19 mouse cellular contexts compared by ENCODE assay signal in genomic region chr2:120242791-120243467, GRCm38 (mm10). TPM values are rescaled to one million over a fixed set of nuclear protein-coding genes. Genes with fewer than 3 reads are reported as not detected.
DNase-seq lines count a peak whose midpoint lies in the region; ATAC-seq and TF ChIP-seq lines count a peak whose summit lies in the region.
"Had no signal": no experiment of that assay in that cellular context is flagged by ENCODE, and none has a peak within 500 bp of the region (broad histone marks: within the 10 kb centered on the region; RNA-seq: fewer than 3 reads in every experiment).

No protein-coding gene starts in this region.

- no peak for TF ChIP-seq POLR2A in cerebellum, adult 2 months (IDR thresholded peaks at IDR 0.05; ENCODE audit: borderline replicate concordance, insufficient read depth, low read length)
- no peak for TF ChIP-seq POLR2A in olfactory bulb, adult 2 months (IDR thresholded peaks at IDR 0.05; ENCODE audit: insufficient read depth, low read depth, low read length)

- peak overlapping the region; percentile 27; the same call in 1 of the 2 replicates for H3K4me2 ChIP-seq in heart, postnatal 0 days (ENCODE audit: low read depth, low read length)
- H3K4me2 ChIP-seq in neural tube, embryonic 13.5 days, result peak overlapping the region; percentile 13; the same call in 1 of the 2 replicates
- H3K4me2 ChIP-seq: embryonic facial prominence, embryonic 15.5 days; forebrain, embryonic 15.5 days; intestine, embryonic 15.5 days; midbrain, embryonic 12.5 days had no signal

- no peaks in the 10 kb centered on the region for H3K36me3 ChIP-seq in heart, postnatal 0 days (replicated peaks; ENCODE audit: control insufficient read depth, insufficient read depth, low read length)
- H3K36me3 ChIP-seq in neural tube, embryonic 13.5 days, result no peaks in the 10 kb centered on the region
- H3K36me3 ChIP-seq: embryonic facial prominence, embryonic 15.5 days; forebrain, embryonic 15.5 days; G1E; intestine, embryonic 15.5 days; midbrain, embryonic 12.5 days had no signal

- DNase-seq in cerebellum, adult 2 months, result peak; percentile 46 to 55
- no peak for DNase-seq in cerebellum, postnatal 10 days
- DNase-seq in heart, postnatal 0 days (ENCODE audit: low spot score), result no peak
- DNase-seq in heart, adult 9 months (ENCODE audit: low spot score in 2 of 2), result no peak
- DNase-seq in neural tube, embryonic 10.5 days (ENCODE audit: extremely low spot score, low spot score), result no peak
- no peak for DNase-seq in urinary bladder, postnatal 10 days (ENCODE audit: low spot score)
- DNase-seq: adrenal gland, postnatal 36 days; kidney, postnatal 36 days had no signal

- no peaks in the 10 kb centered on the region for H3K9me3 ChIP-seq in heart, postnatal 0 days (replicated peaks; ENCODE audit: control insufficient read depth, low read length)
- no peaks in the 10 kb centered on the region for H3K9me3 ChIP-seq in neural tube, embryonic 13.5 days
- H3K9me3 ChIP-seq: embryonic facial prominence, embryonic 15.5 days; forebrain, embryonic 15.5 days; G1E; intestine, embryonic 15.5 days; midbrain, embryonic 12.5 days had no signal

- no peak overlapping the region; the same call in 1 of the 2 replicates for H3K27ac ChIP-seq in cerebellum, adult 2 months (ENCODE audit: insufficient read depth, low read length)
- H3K27ac ChIP-seq in heart, postnatal 0 days (ENCODE audit: low read depth), result no peak overlapping the region
- no peak overlapping the region for H3K27ac ChIP-seq in neural tube, embryonic 13.5 days (replicated peaks)
- H3K27ac ChIP-seq in olfactory bulb, adult 2 months (ENCODE audit: insufficient read depth, low read depth, low read length), result no peak overlapping the region
- H3K27ac ChIP-seq: embryonic facial prominence, embryonic 15.5 days; forebrain, embryonic 15.5 days; intestine, embryonic 15.5 days; midbrain, embryonic 12.5 days had no signal

- no peak for TF ChIP-seq EP300 in heart, postnatal 0 days (IDR thresholded peaks at IDR 0.05; ENCODE audit: low read depth)

- peak overlapping the region; percentile 44 for H3K4me3 ChIP-seq in cerebellum, adult 2 months (replicated peaks; ENCODE audit: insufficient read depth, low read depth, low read length)
- H3K4me3 ChIP-seq in heart, postnatal 0 days (ENCODE audit: low read depth, low read length), result no peak overlapping the region
- H3K4me3 ChIP-seq in neural tube, embryonic 13.5 days, result no peak overlapping the region
- peak overlapping the region; percentile 11; the same call in 1 of the 2 replicates for H3K4me3 ChIP-seq in olfactory bulb, adult 2 months (ENCODE audit: insufficient read depth, low read depth, low read length)
- H3K4me3 ChIP-seq: embryonic facial prominence, embryonic 15.5 days; forebrain, embryonic 15.5 days; intestine, embryonic 15.5 days; midbrain, embryonic 12.5 days had no signal

- no peak for ATAC-seq in heart, postnatal 0 days (ENCODE audit: insufficient read depth, low read depth)
- ATAC-seq in neural tube, embryonic 13.5 days (ENCODE audit: low read depth), result no peak
- ATAC-seq: forebrain, embryonic 15.5 days; intestine, embryonic 15.5 days; lung, postnatal 0 days had no signal

- whole genome bisulfite sequencing in cerebellum, adult 2 months, result 78% methylated on average over 5 of the region's 5 CpGs
- WGBS in heart, postnatal 0 days, result 77% methylated on average over 5 of the region's 5 CpGs
- WGBS in neural tube, embryonic 13.5 days, result 81% methylated on average over 5 of the region's 5 CpGs
- 82% methylated on average over 5 of the region's 5 CpGs for WGBS in olfactory bulb, adult 2 months

- no peaks in the 10 kb centered on the region for H3K27me3 ChIP-seq in cerebellum, adult 2 months (ENCODE audit: control insufficient read depth, insufficient read depth, low read length)
- no peaks in the 10 kb centered on the region; the same call in 1 of the 2 replicates for H3K27me3 ChIP-seq in heart, postnatal 0 days (ENCODE audit: control insufficient read depth, insufficient read depth, low read length)
- H3K27me3 ChIP-seq in neural tube, embryonic 13.5 days, result peaks cover 19% of the 10 kb centered on the region
- H3K27me3 ChIP-seq: embryonic facial prominence, embryonic 15.5 days; forebrain, embryonic 15.5 days had no signal

- no peak for TF ChIP-seq CTCF in cerebellum, adult 2 months (IDR thresholded peaks at IDR 0.05; ENCODE audit: borderline replicate concordance, insufficient read depth, low read depth, low read length)
- no peak for TF ChIP-seq CTCF in heart, postnatal 0 days (IDR thresholded peaks at IDR 0.05; ENCODE audit: low read depth)
- no peak for TF ChIP-seq CTCF in olfactory bulb, adult 2 months (IDR thresholded peaks at IDR 0.05; ENCODE audit: insufficient read depth, low read depth, low read length)

- no peak overlapping the region for H3K9ac ChIP-seq in heart, postnatal 0 days (replicated peaks; ENCODE audit: low read depth, low read length)
- H3K9ac ChIP-seq in neural tube, embryonic 13.5 days, result no peak overlapping the region
- H3K9ac ChIP-seq: embryonic facial prominence, embryonic 15.5 days; forebrain, embryonic 15.5 days; intestine, embryonic 15.5 days; midbrain, embryonic 12.5 days had no signal

- H3K4me1 ChIP-seq in cerebellum, adult 2 months (ENCODE audit: control insufficient read depth, insufficient read depth, low read length), result peaks cover 10% of the 10 kb centered on the region
- H3K4me1 ChIP-seq in heart, postnatal 0 days (ENCODE audit: control insufficient read depth, insufficient read depth), result peaks cover 9% of the 10 kb centered on the region; the same call in 1 of the 2 replicates
- H3K4me1 ChIP-seq in neural tube, embryonic 13.5 days (replicated peaks), result peaks cover 10% of the 10 kb centered on the region
- peaks cover 11% of the 10 kb centered on the region for H3K4me1 ChIP-seq in olfactory bulb, adult 2 months (ENCODE audit: control insufficient read depth, insufficient read depth, low read length)

RNA-seq across cellular contexts. Expression of gene Pla2g4e, which starts 2.2 kb away (rescaled TPM):
- 9.5 and 9.7 TPM in 2 replicates for polyA plus RNA-seq in cerebellum, adult 2 months (2012; rRNA removed)
- 1.6 and 1.7 TPM in 2 replicates for total RNA-seq in heart, postnatal 0 days (2014; rRNA removed; ENCODE audit: low replicate concordance)
- polyA plus RNA-seq in heart, postnatal 0 days (2015; fragmentation: Nextera tagmentation; extraction: Ambion mirVana), result 2.9 TPM in 2 replicates
- polyA plus RNA-seq in neural tube, embryonic 13.5 days (2015; fragmentation: Nextera tagmentation; extraction: Ambion mirVana), result 1.1 and 1.3 TPM in 2 replicates
- not detected in 2 replicates for polyA plus RNA-seq in olfactory bulb, adult 2 months (2012; ENCODE audit: insufficient read depth, insufficient read length, low replicate concordance, missing spikeins)
- total RNA-seq: liver, adult 2 months; neutrophil, adult 5-6 weeks had no signal
- polyA plus RNA-seq: G1E; liver, adult 2 months; lung, postnatal 0 days had no signal

RNA-seq across cellular contexts. Expression of gene Pla2g4d, which starts 46.1 kb away (rescaled TPM):
- 0.07 and 0.08 TPM in 2 replicates for polyA plus RNA-seq in cerebellum, adult 2 months (2012; rRNA removed)
- total RNA-seq in heart, postnatal 0 days (2014; rRNA removed; ENCODE audit: low replicate concordance), result not detected in 2 replicates
- polyA plus RNA-seq in heart, postnatal 0 days (2015; fragmentation: Nextera tagmentation; extraction: Ambion mirVana), result not detected in 2 replicates
- 0.06 TPM in 1 of 2 replicates, not detected in the other for polyA plus RNA-seq in neural tube, embryonic 13.5 days (2015; fragmentation: Nextera tagmentation; extraction: Ambion mirVana)
- polyA plus RNA-seq in olfactory bulb, adult 2 months (2012; ENCODE audit: insufficient read depth, insufficient read length, low replicate concordance, missing spikeins), result not detected in 2 replicates
- total RNA-seq: gastrocnemius, postnatal 4 days; liver, adult 2 months; neutrophil, adult 5-6 weeks had no signal
- polyA plus RNA-seq: forebrain, embryonic 15.5 days; G1E; intestine, embryonic 15.5 days; liver, adult 2 months; lung, postnatal 0 days; midbrain, embryonic 12.5 days had no signal

Comparison
In these comparisons a context has a peak if more than half of its experiments do, and no peak if none do; other contexts are left out.
1. DNase-seq: peak in cerebellum, adult 2 months (2 of 2); none in cerebellum, postnatal 10 days (0 of 2), heart, postnatal 0 days (single experiment), heart, adult 9 months (0 of 2), neural tube, embryonic 10.5 days (single experiment) and urinary bladder, postnatal 10 days (single experiment).
2. H3K4me3 ChIP-seq: peak in cerebellum, adult 2 months (single experiment) and olfactory bulb, adult 2 months (single experiment); none in heart, postnatal 0 days (single experiment) and neural tube, embryonic 13.5 days (single experiment).